ENCODE assay signal across 16 mouse cellular contexts in genomic region chr17:5574672-5575071, GRCm38 (mm10).
DNase-seq lines count a peak whose midpoint lies in the region; ATAC-seq and TF ChIP-seq lines count a peak whose summit lies in the region.
"Had no signal": no experiment of that assay in that cellular context is flagged by ENCODE, and none has a peak within 500 bp of the region (broad histone marks: within the 10 kb centered on the region; RNA-seq: fewer than 3 reads in every experiment).

No protein-coding gene starts in this region.

- no peak overlapping the region for H3K27ac ChIP-seq in liver, embryonic 16.5 days (ENCODE audit: low read length)
- no peak overlapping the region for H3K27ac ChIP-seq in liver, embryonic 11.5 days (ENCODE audit: low read depth, low read length)
- no peak overlapping the region for H3K27ac ChIP-seq in liver, postnatal 0 days (ENCODE audit: low read depth)
- H3K27ac ChIP-seq: hindbrain, embryonic 12.5 days; left cerebral cortex, adult 2 months; limb, embryonic 13.5 days; neural tube, embryonic 13.5 days had no signal

- no peak overlapping the region for H3K9ac ChIP-seq in liver, embryonic 16.5 days (ENCODE audit: low read depth, low read length)
- H3K9ac ChIP-seq in liver, embryonic 11.5 days (ENCODE audit: low read depth, low read length) = no peak overlapping the region
- no peak overlapping the region for H3K9ac ChIP-seq in liver, postnatal 0 days (replicated peaks)
- H3K9ac ChIP-seq: hindbrain, embryonic 12.5 days; limb, embryonic 13.5 days; neural tube, embryonic 13.5 days had no signal

- H3K4me1 ChIP-seq in liver, embryonic 16.5 days (ENCODE audit: control insufficient read depth, low read depth, low read length) = no peaks in the 10 kb centered on the region
- H3K4me1 ChIP-seq in liver, embryonic 11.5 days (replicated peaks; ENCODE audit: control insufficient read depth, insufficient read depth, low read length) = no peaks in the 10 kb centered on the region
- H3K4me1 ChIP-seq in liver, postnatal 0 days (ENCODE audit: insufficient read depth) = 0 out of 2 replicates have a peak, but pooled peaks cover 2% of the 10 kb centered on the region
- H3K4me1 ChIP-seq: hindbrain, embryonic 12.5 days had no signal

- H3K9me3 ChIP-seq in liver, embryonic 16.5 days (replicated peaks; ENCODE audit: control insufficient read depth, low read length) = no peaks in the 10 kb centered on the region
- H3K9me3 ChIP-seq in liver, embryonic 11.5 days (ENCODE audit: control insufficient read depth, low read length) = no peaks in the 10 kb centered on the region
- H3K9me3 ChIP-seq in liver, postnatal 0 days (ENCODE audit: low read length) = no peaks in the 10 kb centered on the region
- H3K9me3 ChIP-seq: hindbrain, embryonic 12.5 days; limb, embryonic 13.5 days; neural tube, embryonic 13.5 days had no signal

- TF ChIP-seq EP300 in liver, postnatal 0 days (IDR thresholded peaks at IDR 0.05; ENCODE audit: low read depth) = no peak

- no peak overlapping the region for H3K4me2 ChIP-seq in liver, embryonic 16.5 days (ENCODE audit: low read depth, low read length)
- H3K4me2 ChIP-seq in liver, embryonic 11.5 days = no peak overlapping the region
- no peak overlapping the region for H3K4me2 ChIP-seq in liver, postnatal 0 days (ENCODE audit: low read depth, low read length)
- H3K4me2 ChIP-seq: hindbrain, embryonic 12.5 days; limb, embryonic 13.5 days; neural tube, embryonic 13.5 days had no signal

- peak; percentile 37; the same call in 1 of the 2 replicates for ATAC-seq in liver, embryonic 16.5 days (ENCODE audit: low read depth)
- ATAC-seq in liver, embryonic 11.5 days (replicated peaks; ENCODE audit: low FRiP score) = no peak
- peak; percentile 44 for ATAC-seq in liver, postnatal 0 days
- ATAC-seq: forebrain, embryonic 16.5 days; midbrain, embryonic 16.5 days had no signal

- H3K27me3 ChIP-seq in liver, embryonic 16.5 days (ENCODE audit: control insufficient read depth, insufficient read depth, low read depth, low read length) = no peaks in the 10 kb centered on the region
- H3K27me3 ChIP-seq in liver, embryonic 11.5 days (replicated peaks; ENCODE audit: control insufficient read depth, insufficient read depth, low read length) = no peaks in the 10 kb centered on the region
- H3K27me3 ChIP-seq in liver, postnatal 0 days (ENCODE audit: insufficient read depth, low read length) = no peaks in the 10 kb centered on the region
- H3K27me3 ChIP-seq: hindbrain, embryonic 12.5 days; limb, embryonic 13.5 days; neural tube, embryonic 13.5 days had no signal

- no peak for TF ChIP-seq CTCF in liver, postnatal 0 days (IDR thresholded peaks at IDR 0.05; ENCODE audit: low read depth)

- no peaks in the 10 kb centered on the region for H3K36me3 ChIP-seq in liver, embryonic 16.5 days (ENCODE audit: control insufficient read depth, insufficient read depth)
- no peaks in the 10 kb centered on the region; the same call in 1 of the 2 replicates for H3K36me3 ChIP-seq in liver, embryonic 11.5 days (ENCODE audit: control insufficient read depth, insufficient read depth, low read length)
- H3K36me3 ChIP-seq in liver, postnatal 0 days (replicated peaks; ENCODE audit: insufficient read depth, low read length) = no peaks in the 10 kb centered on the region
- H3K36me3 ChIP-seq: hindbrain, embryonic 12.5 days; limb, embryonic 13.5 days; neural tube, embryonic 13.5 days had no signal

- no peak overlapping the region for H3K4me3 ChIP-seq in liver, embryonic 16.5 days (ENCODE audit: low read depth, low read length)
- H3K4me3 ChIP-seq in liver, embryonic 11.5 days (ENCODE audit: low read depth, low read length) = no peak overlapping the region
- H3K4me3 ChIP-seq in liver, postnatal 0 days (ENCODE audit: low read depth, low read length) = no peak overlapping the region
- H3K4me3 ChIP-seq: hindbrain, embryonic 12.5 days; left cerebral cortex, adult 2 months; limb, embryonic 13.5 days; neural tube, embryonic 13.5 days had no signal

- WGBS in liver, embryonic 16.5 days (ENCODE audit: insufficient replicate concordance) = 75% methylated on average over 5 of the region's 5 CpGs
- 78% methylated on average over 5 of the region's 5 CpGs for WGBS in liver, embryonic 11.5 days
- 71% methylated on average over 5 of the region's 5 CpGs for WGBS in liver, postnatal 0 days (ENCODE audit: insufficient replicate concordance)

- DNase-seq in kidney, adult 11 months = peak; percentile 19
- no peak for DNase-seq in kidney, postnatal 14 days
- DNase-seq in liver, embryonic 11.5 days (ENCODE audit: low spot score) = no peak
- DNase-seq in B cell, adult 2 months = peak; percentile 19 to 22
- no peak for DNase-seq in liver, postnatal 0 days
- no peak for DNase-seq in right cerebral cortex, adult 2 months (ENCODE audit: low spot score in 2 of 2)
- no peak for DNase-seq in frontal cortex, adult 2 months (ENCODE audit: extremely low spot score in 1 of 2, low spot score in 1 of 2)
- DNase-seq: adrenal gland, postnatal 36 days; gastrocnemius, postnatal 36 days had no signal

Comparison
In these comparisons a context has a peak if more than half of its experiments do, and no peak if none do; other contexts are left out.
1. DNase-seq: peak in kidney, adult 11 months (single experiment) and B cell, adult 2 months (2 of 2); none in kidney, postnatal 14 days (single experiment), liver, embryonic 11.5 days (single experiment), liver, postnatal 0 days (single experiment), right cerebral cortex, adult 2 months (0 of 2) and frontal cortex, adult 2 months (0 of 2).